Mouse (Mus musculus) lung, postnatal 0 days (tissue): ENCODE data around the gene Ttc12. TPM values are rescaled to one million over a fixed set of nuclear protein-coding genes. Genes with fewer than 3 reads are reported as not detected.

Source experiments
- ATAC-seq: fragments of 200-750 bp; cut with Nextera tagmentation; 2 replicates; pipeline ENCODE4 v1.8.0; 2017; ENCODE audit warnings: moderate library complexity
- DNase-seq: peaks from one replicate; pipeline ENCODE4 v3.0.0-alpha.2; 2016; ENCODE audit warnings: low spot score
- H3K27ac ChIP-seq: fragments of 300-500 bp; sonication (generic); 2 replicates; pipeline ENCODE4 v1.5.1; 2014; ENCODE audit warnings: antibody characterized with exemption, mild to moderate bottlenecking, low read length, mixed read lengths
- H3K27me3 ChIP-seq: fragments of 300-500 bp; sonication (generic); replicated peaks from 2 replicates; pipeline ENCODE4 v1.6.1; 2014; ENCODE audit warnings: low read length, mixed read lengths; ENCODE audit not compliant: insufficient read depth
- H3K36me3 ChIP-seq: fragments of 300-500 bp; sonication (generic); 2 replicates; pipeline ENCODE4 v1.6.1; 2014; ENCODE audit warnings: low read length, mixed read lengths; ENCODE audit not compliant: insufficient read depth
- H3K4me1 ChIP-seq: fragments of 300-500 bp; sonication (generic); 2 replicates; pipeline ENCODE4 v1.6.1; 2014; ENCODE audit warnings: antibody characterized with exemption, low read depth, low read length, mixed read lengths; ENCODE audit not compliant: insufficient read depth
- H3K4me2 ChIP-seq: fragments of 300-500 bp; sonication (generic); replicated peaks from 2 replicates; pipeline ENCODE4 v1.6.1; 2014; ENCODE audit warnings: low read depth, mild to moderate bottlenecking, low read length, moderate library complexity, mixed read lengths
- H3K4me3 ChIP-seq: fragments of 300-500 bp; sonication (generic); 2 replicates; pipeline ENCODE4 v1.5.1; 2014; ENCODE audit warnings: low read depth, low read length
- H3K9ac ChIP-seq: fragments of 300-500 bp; sonication (generic); replicated peaks from 2 replicates; pipeline ENCODE4 v1.6.1; 2014; ENCODE audit warnings: low read depth, mild to moderate bottlenecking
- H3K9me3 ChIP-seq: fragments of 300-500 bp; sonication (generic); 2 replicates; pipeline ENCODE4 v1.6.1; 2016; ENCODE audit warnings: low read length, mixed read lengths
- CTCF ChIP-seq: IDR thresholded peaks from 2 replicates; pipeline ENCODE4 v1.5.1; 2016; ENCODE audit warnings: antibody characterized with exemption, mild to moderate bottlenecking
- EP300 ChIP-seq: IDR thresholded peaks from 2 replicates; pipeline ENCODE4 v1.6.1; 2016; ENCODE audit warnings: antibody characterized with exemption, mild to moderate bottlenecking, control low read depth
- WGBS: fragments of 180-500 bp; shearing (Covaris S2); extraction: QIAGEN DNeasy Blood & Tissue Kit; methylation state at CpG from one replicate; pipeline ENCODE4 v1.1.7; 2014; 5-methylcytosine and 5-hydroxymethylcytosine counted together
- polyA plus RNA-seq: library from polyadenylated mRNA; unstranded; fragments of >200 nt; fragmentation: Nextera tagmentation; extraction: Ambion mirVana; gene quantifications from 2 replicates; pipeline ENCODE4 v1.2.1, GENCODE M21; 2015

Gene Ttc12
- polyA plus RNA-seq, 1 experiment from 2014 or later, result 3.5 TPM

DNA sequence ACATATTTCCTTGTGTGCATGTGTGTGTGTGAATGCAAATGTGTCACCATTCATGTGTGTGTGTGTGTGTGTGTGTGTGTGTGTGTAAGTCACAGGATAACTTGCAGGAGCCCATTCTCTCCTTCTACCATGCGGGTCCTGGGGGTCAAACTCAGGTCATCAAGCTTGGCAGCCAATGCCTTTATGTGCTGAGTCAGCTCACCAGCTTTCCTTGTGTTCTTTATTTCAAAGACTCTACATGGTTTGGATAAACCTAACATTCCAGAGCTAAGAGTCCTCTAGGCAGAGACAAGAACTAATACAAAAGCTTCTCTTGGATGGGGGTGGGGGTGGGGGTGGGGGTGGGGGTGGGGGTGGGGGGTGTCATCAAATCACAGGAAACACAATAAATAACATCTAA lies 60.4 kb downstream of the Ttc12 start:
- no peak overlapping the region for H3K4me2 ChIP-seq
- TF ChIP-seq EP300 (no peak), CTCF (no peak)
- H3K4me3 ChIP-seq, result no peak overlapping the region
- no peaks in the 10 kb centered on the region for H3K4me1 ChIP-seq
- DNase-seq (no peak), ATAC-seq (no peak)
- no peaks in the 10 kb centered on the region for H3K27me3 ChIP-seq
- H3K36me3 ChIP-seq, result no peaks in the 10 kb centered on the region
- 33% methylated on average over 1 of the region's 1 CpGs for WGBS
- H3K27ac ChIP-seq, result no peak overlapping the region
- no peaks in the 10 kb centered on the region for H3K9me3 ChIP-seq
- no peak overlapping the region for H3K9ac ChIP-seq

DNA sequence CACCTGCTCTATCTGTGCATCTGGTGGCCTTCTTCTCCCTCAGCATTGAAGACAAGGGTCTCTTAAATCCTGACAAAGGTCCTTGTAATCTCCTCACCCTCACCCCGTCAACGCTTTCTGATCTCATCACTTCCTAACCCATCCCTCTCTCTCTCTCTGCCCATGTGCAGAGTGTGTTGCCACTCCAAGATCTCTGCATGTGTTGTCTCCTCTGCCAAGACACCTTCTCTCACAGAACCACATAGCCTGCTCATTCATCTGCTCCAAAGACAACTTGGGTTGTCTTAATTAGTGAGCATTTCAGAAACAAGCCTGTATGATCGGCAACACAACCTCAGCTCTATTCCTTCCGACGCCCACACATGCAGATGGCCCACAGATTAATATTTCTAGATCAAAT lies 62.2 kb downstream of the Ttc12 start:
- 91% methylated on average over 5 of the region's 5 CpGs for WGBS
- no peaks in the 10 kb centered on the region for H3K27me3 ChIP-seq

DNA sequence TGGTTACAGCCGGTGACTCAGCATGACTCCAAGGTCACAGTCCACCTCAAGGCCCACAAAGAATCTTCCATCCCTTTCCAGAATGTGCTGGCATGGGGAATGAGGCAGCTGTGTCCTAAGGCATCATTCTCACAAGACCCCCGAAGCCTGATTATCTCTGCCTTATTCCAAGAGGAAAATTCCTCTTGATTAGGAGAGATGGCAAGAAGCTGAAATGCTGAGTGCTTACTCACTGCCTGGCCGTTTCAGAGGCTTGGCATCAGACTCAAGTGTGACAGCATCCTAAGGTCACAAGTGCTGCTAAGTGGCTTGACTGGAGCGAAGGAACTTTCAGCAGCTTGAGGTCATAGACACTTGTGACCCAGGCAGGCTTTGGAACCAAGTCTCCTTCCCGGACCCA lies 75.4 kb downstream of the Ttc12 start:
- Histone ChIP-seq H3K4me1 (no peaks in the 10 kb centered on the region), H3K9ac (no peak overlapping the region), H3K27ac (no peak overlapping the region), H3K36me3 (no peaks in the 10 kb centered on the region), H3K4me2 (no peak overlapping the region), H3K27me3 (no peaks in the 10 kb centered on the region), H3K9me3 (no peaks in the 10 kb centered on the region), H3K4me3 (no peak overlapping the region)
- DNase-seq (no peak), ATAC-seq (no peak)
- WGBS, result 59% methylated on average over 5 of the region's 5 CpGs
- TF ChIP-seq EP300 (no peak), CTCF (no peak)

More for the DNA sequence above, 62.2 kb downstream of the Ttc12 start:
- no peak for TF ChIP-seq CTCF
- TF ChIP-seq EP300, result no peak
- no peak for DNase-seq
- no peak overlapping the region for H3K9ac ChIP-seq
- no peak for ATAC-seq
- H3K4me3 ChIP-seq, result no peak overlapping the region
- no peaks in the 10 kb centered on the region for H3K9me3 ChIP-seq
- H3K36me3 ChIP-seq, result no peaks in the 10 kb centered on the region
- no peaks in the 10 kb centered on the region for H3K4me1 ChIP-seq
- no peak overlapping the region for H3K27ac ChIP-seq
- H3K4me2 ChIP-seq, result no peak overlapping the region

DNA sequence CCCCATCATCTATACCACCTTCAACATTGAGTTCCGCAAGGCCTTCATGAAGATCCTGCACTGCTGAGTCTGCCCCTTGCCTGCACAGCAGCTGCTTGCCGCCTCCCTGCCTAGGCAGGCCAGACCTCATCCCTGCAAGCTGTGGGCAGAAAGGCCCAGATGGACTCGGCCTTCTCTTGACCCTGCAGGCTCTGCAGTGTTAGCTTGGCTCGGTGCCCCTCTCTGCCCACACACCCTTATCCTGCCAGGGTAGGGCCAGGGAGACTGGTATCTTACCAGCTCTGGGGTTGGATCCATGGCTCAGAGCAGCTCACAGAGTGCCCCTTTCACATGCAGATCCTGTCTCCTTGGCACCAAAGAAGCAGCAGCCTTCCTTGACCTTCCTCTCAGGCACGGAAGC lies 79.0 kb downstream of the Ttc12 start:
- Histone ChIP-seq H3K9me3 (no peaks in the 10 kb centered on the region), H3K9ac (no peak overlapping the region), H3K4me2 (no peak overlapping the region), H3K36me3 (no peaks in the 10 kb centered on the region), H3K4me3 (no peak overlapping the region), H3K27me3 (no peaks in the 10 kb centered on the region), H3K4me1 (no peaks in the 10 kb centered on the region), H3K27ac (no peak overlapping the region)
- WGBS, result 83% methylated on average over 5 of the region's 5 CpGs
- DNase-seq (no peak), ATAC-seq (no peak)
- TF ChIP-seq CTCF (no peak), EP300 (no peak)

DNA sequence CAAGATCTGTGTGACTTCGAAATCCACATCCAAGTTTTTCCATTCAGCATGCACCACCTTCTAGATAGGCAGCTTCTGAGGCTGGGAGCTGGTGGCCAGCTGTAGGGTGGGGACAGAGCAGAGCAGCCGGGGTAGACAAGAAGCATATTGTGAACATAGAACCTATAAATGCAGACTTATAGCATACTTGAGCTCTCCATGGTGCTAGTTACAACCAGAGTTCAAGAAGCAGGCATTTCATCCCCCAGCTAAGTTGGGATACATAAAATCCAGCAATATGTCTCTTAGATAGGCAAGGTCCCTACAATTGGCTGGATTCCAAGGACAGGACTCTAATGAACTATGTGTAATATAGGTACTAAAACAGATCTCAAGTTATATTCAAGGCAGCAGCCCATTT lies 82.3 kb downstream of the Ttc12 start:
- TF ChIP-seq EP300 (no peak), CTCF (no peak)
- Histone ChIP-seq H3K9ac (no peak overlapping the region), H3K27ac (no peak overlapping the region), H3K4me2 (no peak overlapping the region), H3K36me3 (no peaks in the 10 kb centered on the region), H3K4me3 (no peak overlapping the region), H3K9me3 (no peaks in the 10 kb centered on the region), H3K4me1 (no peaks in the 10 kb centered on the region), H3K27me3 (no peaks in the 10 kb centered on the region)
- 60% methylated on average over 2 of the region's 2 CpGs for WGBS
- DNase-seq (no peak), ATAC-seq (no peak)

DNA sequence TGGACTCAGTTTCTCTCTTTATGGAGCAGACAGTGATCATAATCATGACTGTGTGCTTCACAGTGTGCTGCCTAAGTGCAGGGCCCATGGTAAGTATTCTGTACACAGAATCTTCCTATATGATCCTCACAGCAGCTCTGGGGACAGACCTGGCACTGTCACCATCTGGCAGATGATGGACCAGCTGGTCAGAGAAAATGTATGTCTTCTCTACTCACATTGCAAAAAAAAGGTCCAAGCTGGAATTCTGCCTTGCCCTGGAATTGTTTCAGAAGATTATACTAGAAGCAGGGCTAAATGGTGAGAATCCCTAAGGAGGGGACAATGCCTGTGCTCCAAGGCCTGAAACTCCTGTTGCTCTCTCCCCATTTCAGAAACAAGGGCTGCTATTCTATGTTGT lies 90.0 kb downstream of the Ttc12 start:
- Histone ChIP-seq H3K9ac (no peak overlapping the region), H3K27ac (no peak overlapping the region), H3K4me1 (no peaks in the 10 kb centered on the region), H3K36me3 (no peaks in the 10 kb centered on the region), H3K4me3 (no peak overlapping the region), H3K9me3 (no peaks in the 10 kb centered on the region), H3K27me3 (no peaks in the 10 kb centered on the region), H3K4me2 (no peak overlapping the region)
- TF ChIP-seq EP300 (no peak), CTCF (no peak)
- DNase-seq (no peak), ATAC-seq (no peak)

DNA sequence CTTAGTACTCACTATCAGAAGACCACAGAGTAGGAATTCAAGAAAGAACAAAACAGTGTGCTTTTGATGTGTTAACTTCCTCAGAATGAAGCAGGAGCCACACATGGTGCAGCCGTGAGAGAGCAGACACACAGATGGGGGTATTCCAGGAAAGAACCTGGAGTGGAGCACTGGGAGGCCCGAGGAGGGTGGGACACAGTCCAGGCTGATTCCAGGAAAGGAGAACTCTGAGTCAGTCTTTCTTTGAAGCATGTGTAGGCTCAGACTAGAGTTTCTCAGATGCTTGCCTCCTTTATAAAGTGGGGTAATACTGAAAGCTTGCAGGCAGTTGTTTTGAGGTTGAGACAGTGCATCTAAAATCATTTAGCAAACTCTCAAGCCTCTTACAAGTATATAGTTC lies 93.8 kb downstream of the Ttc12 start:
- H3K9ac ChIP-seq, result no peak overlapping the region
- 30% methylated on average over 2 of the region's 2 CpGs for WGBS
- TF ChIP-seq EP300 (no peak), CTCF (no peak)
- no peaks in the 10 kb centered on the region for H3K9me3 ChIP-seq
- no peak for ATAC-seq
- no peak overlapping the region for H3K27ac ChIP-seq
- no peaks in the 10 kb centered on the region for H3K27me3 ChIP-seq
- H3K4me1 ChIP-seq, result no peaks in the 10 kb centered on the region
- no peak for DNase-seq
- H3K36me3 ChIP-seq, result no peaks in the 10 kb centered on the region
- no peak overlapping the region for H3K4me2 ChIP-seq
- H3K4me3 ChIP-seq, result no peak overlapping the region

Other genes with a start within 250 kb of the Ttc12 start
- gene Gm4894, start 235.7 kb downstream of the Ttc12 start, polyA plus RNA-seq, result not detected in 2 replicates
- 0.24 TPM in 1 of 2 replicates, not detected in the other for gene Drd2, start 145.6 kb downstream of the Ttc12 start, polyA plus RNA-seq
- gene Ankk1, start 59.2 kb downstream of the Ttc12 start, polyA plus RNA-seq, result 0.11 TPM in 1 of 2 replicates, not detected in the other